Mouse (Mus musculus): ENCODE data around the gene Tspan5.

GRCm38 (mm10) chr3:138722152-138722551 is 19.8 kb upstream of the Tspan5 start:
- TF ChIP-seq CTCF (IDR thresholded peaks at IDR 0.05; ENCODE audit: low read depth) (no peak), EP300 (IDR thresholded peaks at IDR 0.05; ENCODE audit: low read depth) (no peak)
